Mouse (Mus musculus) adrenal gland, postnatal 25 days (tissue): ENCODE measurements around the gene Rfx4. TPM values are rescaled to one million over a fixed set of nuclear protein-coding genes. Genes with fewer than 3 reads are reported as not detected.

Experiments
- DNase-seq: peaks from one replicate; pipeline ENCODE4 v3.0.0; 2021; ENCODE audit warnings: mixed read lengths
- total RNA-seq: library from RNA; stranded (reverse); gene quantifications from 2 replicates; pipeline ENCODE4 v1.2.3, GENCODE M21; 2021

The Rfx4 gene
- total RNA-seq, 1 experiment from 2014 or later: not detected

- no peak for DNase-seq
Measured at GRCm38 (mm10) chr10:84871921-84872320, 116.1 kb downstream of the Rfx4 start.

DNA sequence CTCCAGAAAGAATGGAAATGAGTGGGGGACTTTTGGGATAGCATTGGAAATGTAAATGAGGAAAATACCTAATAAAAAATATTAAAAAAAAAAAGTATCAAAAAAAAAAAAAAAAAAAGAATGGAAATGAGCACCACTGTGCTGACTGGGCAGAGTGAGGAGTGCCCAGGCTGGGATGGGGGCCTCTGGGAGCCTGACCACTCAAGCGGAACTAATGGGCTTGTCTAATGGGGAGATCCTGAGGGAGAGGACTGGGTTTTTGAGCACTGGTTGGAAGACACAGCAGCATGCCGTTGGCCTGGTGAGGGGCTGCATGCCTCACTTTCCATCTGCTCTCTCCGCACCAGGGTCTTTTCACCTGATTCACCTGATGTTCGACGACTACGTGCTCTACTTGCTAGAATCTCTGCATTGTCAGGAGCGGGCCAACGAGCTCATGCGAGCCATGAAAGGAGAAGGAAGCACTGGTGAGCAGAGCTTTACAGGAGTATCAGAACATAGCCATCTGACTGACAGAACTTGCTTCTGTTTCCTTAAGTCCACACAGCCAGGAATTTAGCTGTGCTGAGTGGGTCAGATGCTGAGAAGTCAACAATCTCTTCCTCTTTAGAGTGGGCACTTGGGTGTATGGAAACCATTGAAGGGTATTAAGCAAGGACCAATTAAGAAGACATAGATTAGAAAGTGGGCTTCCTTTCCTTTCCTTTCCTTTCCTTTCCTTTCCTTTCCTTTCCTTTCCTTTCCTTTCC is 124.1 kb downstream of the Rfx4 start:
- DNase-seq: no peak

DNA sequence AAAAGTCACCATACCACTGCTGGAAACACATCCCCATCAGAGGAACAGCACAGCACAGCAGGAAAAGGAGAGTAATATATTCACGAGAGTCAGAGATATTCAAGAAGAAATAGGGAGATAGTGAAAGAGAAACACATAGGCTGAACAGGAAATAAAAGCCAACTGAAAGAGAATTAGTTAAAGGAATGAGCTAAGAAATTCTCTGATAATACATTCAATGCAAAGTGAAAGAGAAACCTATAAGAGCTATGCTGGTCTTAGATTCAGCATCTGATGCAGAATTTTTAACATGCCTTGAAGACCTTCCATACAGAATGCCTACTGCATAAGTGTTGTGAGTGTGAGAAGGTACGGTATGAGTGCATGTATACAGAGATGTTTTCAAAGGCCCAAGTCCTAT is 126.7 kb downstream of the Rfx4 start:
- DNase-seq: no peak

DNA sequence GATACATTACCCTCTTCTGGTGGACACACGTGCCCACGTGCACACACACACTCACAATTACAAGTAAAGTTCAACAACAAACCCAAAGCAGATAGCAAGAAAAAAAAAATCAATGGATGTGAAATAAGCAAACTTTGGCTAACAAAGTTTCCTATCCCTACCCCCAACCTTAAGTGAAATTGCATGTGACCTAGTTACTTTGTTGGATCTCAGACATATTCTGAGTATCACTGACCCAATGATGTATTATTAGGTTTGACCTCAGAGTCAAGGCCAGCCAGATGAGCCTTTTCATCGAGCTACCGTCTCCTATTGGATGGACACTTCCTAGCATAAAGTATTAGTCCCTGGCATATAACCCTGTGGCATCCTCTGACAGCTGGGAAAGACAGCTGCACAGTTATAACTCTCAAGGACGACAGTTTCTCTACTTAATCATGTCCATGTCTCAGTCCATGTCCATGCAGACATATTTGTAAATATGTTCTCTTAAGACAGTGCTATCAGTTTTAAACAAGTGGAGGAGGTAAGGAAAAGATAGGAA is 129.6 kb downstream of the Rfx4 start:
- no peak for DNase-seq

- DNase-seq: no peak
Measured at GRCm38 (mm10) chr10:84886221-84886627, 130.4 kb downstream of the Rfx4 start.

GRCm38 (mm10) chr10:84886785-84887184 is 130.9 kb downstream of the Rfx4 start:
- no peak for DNase-seq

DNA sequence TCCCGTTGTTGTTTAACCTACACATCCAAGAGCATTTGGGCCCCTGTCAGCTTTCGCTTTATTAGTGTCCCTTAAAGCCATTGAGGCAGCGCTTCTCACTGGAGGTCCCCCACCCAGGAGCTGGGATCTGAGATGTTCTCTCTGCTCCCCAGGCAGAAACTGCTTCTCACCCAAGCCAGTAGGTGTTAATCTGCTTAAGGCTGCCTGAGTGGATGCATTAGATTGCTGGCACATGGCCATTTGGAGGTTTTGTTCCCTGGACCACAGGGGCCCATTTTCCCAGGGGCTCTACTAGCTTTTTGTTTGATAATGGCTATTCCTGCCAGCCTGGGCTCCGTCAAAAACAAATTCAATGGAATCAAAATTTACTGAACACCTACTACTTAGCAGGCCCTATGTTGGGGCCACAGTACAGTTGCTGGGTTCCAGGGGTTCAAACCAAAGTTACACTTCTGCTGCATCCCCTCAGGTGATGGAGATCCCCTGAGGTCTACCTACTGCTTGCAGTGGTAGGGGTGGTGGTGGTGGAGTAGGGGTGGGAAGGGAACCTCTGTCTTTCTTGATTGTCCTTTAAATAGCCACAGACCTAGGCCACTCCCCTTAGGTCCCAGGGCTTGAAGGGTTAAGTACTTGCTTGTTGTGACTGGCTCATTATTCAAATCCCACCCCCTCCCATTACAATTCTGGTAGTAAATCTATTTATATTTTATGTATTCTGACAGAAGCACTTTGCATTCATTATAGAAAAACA is 133.4 kb downstream of the Rfx4 start:
- no peak for DNase-seq

DNA sequence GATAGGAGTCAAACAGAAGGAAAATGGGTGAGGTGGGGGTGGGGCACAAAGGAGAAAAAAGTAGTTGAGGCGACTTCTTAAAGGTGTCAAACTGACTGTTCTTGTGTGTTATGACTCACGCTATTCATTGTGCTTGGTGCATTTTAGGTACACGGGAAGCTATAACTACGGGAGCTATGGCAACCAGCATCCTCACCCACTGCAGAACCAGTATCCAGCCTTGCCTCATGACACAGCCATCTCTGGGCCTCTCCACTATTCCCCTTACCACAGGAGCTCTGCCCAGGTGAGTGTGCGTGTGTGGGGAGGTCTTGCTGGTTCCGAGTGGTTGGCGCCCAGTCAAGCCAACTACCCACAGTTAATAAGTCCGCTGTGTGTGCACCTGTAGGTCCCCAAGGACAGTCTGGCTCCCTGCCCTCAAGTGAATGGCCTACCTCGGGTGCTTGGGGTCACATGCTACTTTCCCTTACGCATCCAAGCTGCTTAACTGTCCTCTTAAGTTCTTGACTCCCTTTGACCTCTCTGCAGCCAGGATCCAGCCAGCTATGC is 140.0 kb downstream of the Rfx4 start:
- no peak for DNase-seq

DNA sequence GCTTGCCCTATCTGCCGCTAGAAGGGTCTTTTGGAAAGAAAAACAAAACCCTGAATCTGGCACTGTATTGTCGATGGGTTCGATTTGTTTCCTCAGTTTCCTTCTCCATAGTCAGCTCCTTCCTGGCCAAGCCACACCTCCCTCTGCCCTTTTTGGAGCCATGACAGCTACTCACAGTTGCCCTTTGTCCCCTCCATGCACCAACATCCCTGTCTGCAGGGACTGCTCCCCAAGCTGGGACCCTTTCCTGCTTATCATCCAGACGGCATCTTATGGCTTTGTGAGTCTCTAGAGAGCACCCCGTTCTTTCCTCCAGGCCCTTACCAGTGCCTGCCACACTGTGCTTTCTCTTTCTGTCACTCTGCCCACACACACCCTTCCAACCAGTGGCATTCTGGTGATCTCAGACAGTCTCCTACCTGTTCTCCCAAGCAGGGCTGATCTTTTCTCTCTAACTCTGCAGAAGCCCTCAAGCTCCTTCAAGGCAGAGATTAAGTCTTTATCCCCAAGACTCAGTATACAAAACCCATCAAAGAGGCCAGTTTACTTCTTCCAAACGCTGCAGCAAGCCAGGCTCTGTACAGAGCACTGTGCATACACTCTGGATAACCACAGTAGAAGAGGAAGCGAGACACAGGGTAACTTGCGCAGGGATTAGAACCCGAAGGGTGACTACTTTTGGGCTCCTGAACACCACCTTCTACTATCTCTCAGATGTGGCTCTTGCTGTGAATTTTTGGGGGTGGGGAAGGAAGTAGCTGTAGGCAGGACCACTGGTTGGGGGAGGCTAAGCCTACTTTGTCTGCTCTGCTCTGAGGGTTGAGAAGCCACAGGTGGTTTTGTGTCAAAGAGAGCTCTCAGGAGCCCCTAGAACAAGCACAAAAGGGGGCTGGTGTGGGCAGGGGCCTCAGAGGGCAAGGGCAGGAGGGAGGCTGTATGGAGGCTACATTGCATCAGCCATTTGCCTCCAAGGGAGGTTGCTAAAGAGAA is 141.4 kb downstream of the Rfx4 start:
- DNase-seq: no peak

DNA sequence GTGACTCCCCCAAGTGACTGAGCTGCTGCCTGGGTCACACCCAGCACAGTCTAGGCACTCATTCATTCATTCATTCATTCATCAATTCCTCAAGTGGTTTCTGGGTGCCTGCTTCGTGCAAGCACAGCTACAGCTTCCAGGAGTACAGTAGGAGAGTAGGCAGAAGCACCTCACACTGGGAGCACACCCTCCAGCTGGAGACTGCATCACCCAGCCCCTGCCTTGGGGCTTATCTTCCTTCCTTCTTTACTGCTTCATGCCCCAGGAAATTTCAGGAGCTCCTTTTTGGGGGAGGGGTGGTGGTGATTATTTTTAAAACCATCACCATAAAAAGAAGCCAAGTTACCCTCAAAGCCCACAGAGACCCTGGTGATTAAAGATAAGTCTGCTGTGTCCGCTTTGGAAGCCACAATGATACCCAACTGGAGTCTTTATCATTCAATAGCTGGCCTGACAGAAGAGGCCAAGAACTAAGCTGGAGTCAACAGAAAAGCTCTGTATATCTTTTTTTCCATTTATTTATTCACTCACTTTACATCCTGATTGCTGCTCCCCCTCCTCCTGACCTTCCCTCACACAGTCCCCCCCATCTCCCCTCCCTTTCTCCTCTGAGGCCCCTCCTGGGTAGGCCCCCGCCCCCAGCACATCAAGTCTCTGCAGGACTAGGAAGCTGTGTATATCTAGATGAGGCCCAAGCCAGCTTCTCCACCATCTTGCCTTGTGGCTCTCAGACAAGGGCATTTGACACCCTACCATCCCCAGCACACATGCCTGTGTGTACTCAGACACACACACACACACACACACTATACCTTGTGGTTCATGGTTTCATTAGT is 142.5 kb downstream of the Rfx4 start:
- no peak for DNase-seq

GRCm38 (mm10) chr10:84901676-84902075 is 145.8 kb downstream of the Rfx4 start:
- peak; percentile 10 for DNase-seq

DNA sequence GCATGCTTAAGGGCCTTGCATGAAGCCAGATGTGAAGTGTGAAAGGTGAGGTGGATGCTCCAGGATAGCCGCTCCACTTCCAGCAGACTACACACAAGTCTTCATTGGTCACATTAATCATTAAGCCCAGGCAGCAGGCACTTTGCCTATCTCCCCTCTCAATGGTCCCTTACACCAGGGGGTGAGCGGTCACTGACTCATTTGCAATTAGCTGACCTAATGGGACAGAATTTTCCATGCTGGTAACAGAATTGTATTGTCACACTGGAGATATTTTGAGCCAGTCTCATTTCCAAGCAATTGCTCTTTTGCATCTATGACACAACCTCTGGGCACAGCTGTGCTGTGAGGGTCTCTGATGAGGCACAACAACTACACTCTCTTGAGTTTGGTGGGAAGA is 146.4 kb downstream of the Rfx4 start:
- DNase-seq: no peak

- peak; percentile 42 for DNase-seq
Measured at GRCm38 (mm10) chr10:84903307-84903706, 147.4 kb downstream of the Rfx4 start.

DNA sequence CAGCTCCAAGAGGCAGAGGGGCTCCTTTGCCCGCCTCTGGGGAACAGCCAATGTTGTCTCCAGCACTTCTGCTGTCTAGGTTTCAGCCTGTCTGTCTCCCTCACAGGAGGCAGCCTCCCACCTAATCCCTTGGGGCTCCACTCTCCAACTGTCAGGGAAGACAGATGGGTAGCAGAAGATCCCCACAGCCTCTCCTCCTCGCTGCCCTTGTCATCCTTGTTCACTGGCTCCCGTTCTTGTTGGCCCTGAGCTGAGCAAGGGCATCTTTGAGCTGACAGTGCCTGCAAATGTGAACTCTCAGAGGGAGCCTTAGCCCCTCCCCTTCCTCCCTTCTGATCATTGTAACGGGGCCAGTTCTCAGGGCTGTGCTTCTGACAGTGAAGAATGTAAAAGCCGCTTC is 147.9 kb downstream of the Rfx4 start:
- DNase-seq: peak; percentile 12

DNA sequence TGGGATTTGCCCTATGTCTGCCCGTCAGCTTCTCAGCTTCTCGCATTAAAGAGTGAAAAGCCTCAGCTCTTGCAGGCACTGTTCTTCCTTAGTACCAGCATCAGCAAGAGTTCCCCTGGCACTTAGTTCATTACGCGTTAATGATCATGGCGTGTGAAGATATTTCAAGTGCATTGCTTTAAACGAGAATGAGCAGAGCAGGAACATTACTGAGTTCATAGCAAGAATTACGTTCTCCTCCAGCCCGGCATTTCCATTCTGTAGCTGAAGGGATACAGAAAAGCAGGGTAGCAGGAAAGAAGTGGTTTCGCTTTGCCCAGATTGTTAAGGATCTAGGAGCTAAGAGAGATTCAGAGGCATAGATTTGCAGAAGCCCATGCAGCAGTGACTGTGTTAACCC is 151.0 kb downstream of the Rfx4 start:
- no peak for DNase-seq

DNA sequence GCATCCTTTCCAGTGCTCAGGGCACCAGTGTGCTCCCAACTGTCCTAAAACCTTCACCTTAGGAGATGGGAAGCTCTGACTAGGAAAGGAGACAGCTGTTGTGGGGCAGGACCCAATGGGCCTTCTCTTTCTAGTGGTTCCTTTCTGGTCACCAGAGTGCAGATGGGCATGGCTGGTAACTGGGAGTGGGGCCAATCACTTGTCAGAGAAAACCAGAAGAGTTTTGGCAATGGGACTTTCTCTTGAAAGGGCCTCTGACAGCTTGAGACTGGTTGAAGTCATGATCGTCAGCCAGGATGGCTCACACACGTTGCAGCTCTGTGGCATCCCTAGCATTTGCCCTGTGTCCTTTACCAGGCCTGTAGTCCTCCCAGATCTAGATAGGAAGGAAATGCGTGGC is 152.1 kb downstream of the Rfx4 start:
- no peak for DNase-seq

DNA sequence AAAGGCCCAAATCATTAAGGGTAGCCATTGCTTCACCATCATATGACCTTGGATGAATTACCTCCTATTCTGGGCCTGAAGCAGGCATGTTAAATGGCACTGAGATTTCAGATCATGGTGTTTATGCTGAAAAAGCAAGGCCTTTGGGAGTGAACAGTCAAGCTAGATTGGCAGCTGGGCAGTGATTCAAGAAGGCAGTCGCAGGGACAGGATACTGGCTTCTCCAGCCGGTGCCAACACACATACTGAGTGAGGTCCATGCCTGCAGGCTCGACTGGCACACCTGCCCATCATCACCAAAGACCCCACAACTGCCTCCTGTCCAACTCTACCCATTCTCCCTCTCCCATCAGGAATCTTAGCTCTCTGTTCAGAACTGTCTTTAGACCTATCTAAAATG is 152.6 kb downstream of the Rfx4 start:
- no peak for DNase-seq

- DNase-seq: peak; percentile 57
Measured at GRCm38 (mm10) chr10:84909021-84909801, 153.3 kb downstream of the Rfx4 start.

GRCm38 (mm10) chr10:84910194-84910593 is 154.3 kb downstream of the Rfx4 start:
- no peak for DNase-seq

- no peak for DNase-seq
Measured at GRCm38 (mm10) chr10:84910758-84911384, 155.0 kb downstream of the Rfx4 start.
